ENCODE assay signal across 31 mouse cellular contexts in genomic region chr7:107656451-107656850, GRCm38 (mm10). TPM values are rescaled to one million over a fixed set of nuclear protein-coding genes. Genes with fewer than 3 reads are reported as not detected.
"Had no signal": no experiment of that assay in that cellular context is flagged by ENCODE, and none has a peak within 500 bp of the region (broad histone marks: within the 10 kb centered on the region; RNA-seq: fewer than 3 reads in every experiment).

No protein-coding gene starts in this region.

- H3K4me3 ChIP-seq: layer of hippocampus, adult 2 months; limb, embryonic 10.5 days; limb, embryonic 13.5 days; liver, embryonic 13.5 days; midbrain, embryonic 10.5 days; midbrain, embryonic 13.5 days; myocyte; neural tube, embryonic 13.5 days; stomach, embryonic 15.5 days had no signal

- DNase-seq: kidney, adult 2 months; kidney, postnatal 25 days; layer of hippocampus, adult 9-11 months; liver; liver, embryonic 13.5 days; lung, embryonic 14.5 days; lung, postnatal 36 days; retina, postnatal 1 day; right cerebral cortex, postnatal 25 days; spleen, adult 18-20 months; thymus, postnatal 25 days had no signal

- H3K9me3 ChIP-seq: limb, embryonic 10.5 days; limb, embryonic 13.5 days; liver, embryonic 13.5 days; midbrain, embryonic 10.5 days; midbrain, embryonic 13.5 days; neural tube, embryonic 13.5 days; stomach, embryonic 15.5 days had no signal

- H3K27ac ChIP-seq: kidney, postnatal 0 days; layer of hippocampus, adult 2 months; limb, embryonic 10.5 days; limb, embryonic 13.5 days; liver, embryonic 13.5 days; midbrain, embryonic 10.5 days; midbrain, embryonic 13.5 days; neural tube, embryonic 13.5 days; stomach, embryonic 15.5 days had no signal

- H3K36me3 ChIP-seq: limb, embryonic 10.5 days; limb, embryonic 13.5 days; liver, embryonic 13.5 days; midbrain, embryonic 10.5 days; midbrain, embryonic 13.5 days; neural tube, embryonic 13.5 days; stomach, embryonic 15.5 days had no signal

- ATAC-seq: lung, postnatal 0 days; midbrain, embryonic 13.5 days; midbrain, embryonic 16.5 days had no signal

- H3K4me2 ChIP-seq: limb, embryonic 13.5 days; liver, embryonic 13.5 days; lung, embryonic 14.5 days; midbrain, embryonic 13.5 days; neural tube, embryonic 13.5 days; stomach, embryonic 15.5 days had no signal

- H3K9ac ChIP-seq: limb, embryonic 13.5 days; liver, embryonic 13.5 days; lung, embryonic 14.5 days; midbrain, embryonic 13.5 days; neural tube, embryonic 13.5 days; stomach, embryonic 15.5 days had no signal

- H3K27me3 ChIP-seq: limb, embryonic 13.5 days; liver, embryonic 13.5 days; midbrain, embryonic 13.5 days; neural tube, embryonic 13.5 days; stomach, embryonic 15.5 days had no signal

- H3K4me1 ChIP-seq: liver, embryonic 13.5 days; neural tube, embryonic 13.5 days had no signal

RNA-seq across cellular contexts. Expression of gene 5330417H12Rik, which starts 31.5 kb away (rescaled TPM):
- total RNA-seq: layer of hippocampus, adult 2 months; layer of hippocampus, postnatal 25 days; left cerebral cortex, adult 18-20 months; left cerebral cortex, postnatal 25 days; monocyte, adult 5-6 weeks; neutrophil, adult 5-6 weeks had no signal
- polyA plus RNA-seq: kidney, adult 2 months; kidney, embryonic 14.5 days; kidney, postnatal 0 days; large intestine, adult 2 months; limb, embryonic 10.5 days; liver, embryonic 13.5 days; liver, embryonic 16.5 days; lung, embryonic 14.5 days; lung, postnatal 0 days; midbrain, embryonic 10.5 days; midbrain, embryonic 13.5 days; midbrain, embryonic 16.5 days; myocyte; neural tube, embryonic 13.5 days; stomach, embryonic 15.5 days; thymus, postnatal 0 days had no signal
